Comparison of ENCODE assay signal across 8 mouse cellular contexts in the genomic region with DNA sequence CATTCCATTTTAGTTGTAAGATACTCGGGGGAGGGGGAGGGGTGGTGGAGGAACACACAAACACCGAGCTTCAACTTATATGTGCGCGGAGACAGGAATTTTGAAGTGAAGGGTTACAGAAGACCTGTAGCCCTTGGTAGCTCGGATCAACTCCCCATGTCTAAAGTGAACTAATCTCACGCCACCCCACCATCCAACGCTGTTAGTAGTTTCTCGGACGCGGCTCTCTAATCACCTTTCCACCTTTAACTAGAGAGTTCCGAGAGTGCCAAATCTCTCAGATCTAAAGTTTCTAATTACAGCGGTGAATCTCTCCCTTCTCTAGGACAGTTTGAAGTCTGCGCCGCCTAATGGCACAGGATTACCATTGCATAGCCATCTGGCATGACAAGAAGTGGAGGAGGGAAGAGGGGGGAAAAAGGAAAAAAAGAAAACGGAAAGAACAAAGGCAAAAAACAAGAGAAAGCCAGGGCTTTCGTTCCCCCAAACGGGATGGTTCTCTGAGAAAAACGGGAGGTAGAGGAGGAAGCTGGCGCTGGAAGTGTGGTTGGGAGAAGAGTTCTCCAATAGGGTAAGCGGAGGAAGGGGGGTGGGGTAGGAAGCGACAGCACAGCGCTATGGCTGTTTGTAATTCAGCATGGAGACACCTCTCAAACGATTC. TPM values are rescaled to one million over a fixed set of nuclear protein-coding genes. Genes with fewer than 3 reads are reported as not detected.
A peak's percentile ranks its signal among the peaks of the same experiment; 100 is the strongest.
DNase-seq lines count a peak whose midpoint lies in the region; ATAC-seq and TF ChIP-seq lines count a peak whose summit lies in the region.

No protein-coding gene starts in this region.

- no peak for TF ChIP-seq EP300 in lung, postnatal 0 days (IDR thresholded peaks at IDR 0.05)

- 19% methylated on average over 23 of the region's 23 CpGs for WGBS in forebrain, embryonic 16.5 days
- WGBS in hindbrain, embryonic 12.5 days: 20% methylated on average over 23 of the region's 23 CpGs
- WGBS in lung, postnatal 0 days: 11% methylated on average over 23 of the region's 23 CpGs

- no peaks in the 10 kb centered on the region for H3K36me3 ChIP-seq in forebrain, embryonic 16.5 days (ENCODE audit: control insufficient read depth, insufficient read depth)
- H3K36me3 ChIP-seq in hindbrain, embryonic 12.5 days: no peaks in the 10 kb centered on the region
- H3K36me3 ChIP-seq in lung, postnatal 0 days (ENCODE audit: insufficient read depth, low read length): no peaks in the 10 kb centered on the region

- TF ChIP-seq CTCF in lung, postnatal 0 days (IDR thresholded peaks at IDR 0.05): peak; percentile 68

- no peaks in the 10 kb centered on the region for H3K9me3 ChIP-seq in forebrain, embryonic 16.5 days (ENCODE audit: control insufficient read depth, low read length)
- no peaks in the 10 kb centered on the region for H3K9me3 ChIP-seq in hindbrain, embryonic 12.5 days (replicated peaks)
- no peaks in the 10 kb centered on the region for H3K9me3 ChIP-seq in lung, postnatal 0 days (ENCODE audit: low read length)

- no peaks in the 10 kb centered on the region; the same call in 1 of the 2 replicates for H3K27me3 ChIP-seq in forebrain, embryonic 16.5 days (replicated peaks; ENCODE audit: control insufficient read depth, insufficient read depth, low read length)
- no peaks in the 10 kb centered on the region for H3K27me3 ChIP-seq in hindbrain, embryonic 12.5 days
- H3K27me3 ChIP-seq in lung, postnatal 0 days (replicated peaks; ENCODE audit: insufficient read depth, low read length): no peaks in the 10 kb centered on the region

- peak overlapping the region; percentile 71; the same call in 1 of the 2 replicates for H3K27ac ChIP-seq in forebrain, embryonic 16.5 days (ENCODE audit: low read length)
- peak overlapping the region; percentile 12 for H3K27ac ChIP-seq in hindbrain, embryonic 12.5 days
- H3K27ac ChIP-seq in lung, postnatal 0 days (ENCODE audit: low read length): peak overlapping the region; percentile 68

- peak overlapping the region; percentile 51 for H3K4me2 ChIP-seq in forebrain, embryonic 16.5 days (ENCODE audit: low read length)
- H3K4me2 ChIP-seq in hindbrain, embryonic 12.5 days (replicated peaks): peak overlapping the region; percentile 47
- peak overlapping the region; percentile 54 for H3K4me2 ChIP-seq in lung, postnatal 0 days (replicated peaks; ENCODE audit: low read depth, low read length)

- H3K9ac ChIP-seq in forebrain, embryonic 16.5 days (replicated peaks; ENCODE audit: low read depth, low read length): peak overlapping the region; percentile 54
- no peak overlapping the region for H3K9ac ChIP-seq in hindbrain, embryonic 12.5 days
- H3K9ac ChIP-seq in lung, postnatal 0 days (replicated peaks; ENCODE audit: low read depth): peak overlapping the region; percentile 39

- no peaks in the 10 kb centered on the region for H3K4me1 ChIP-seq in forebrain, embryonic 16.5 days (replicated peaks; ENCODE audit: control insufficient read depth, insufficient read depth, low read length)
- no peaks in the 10 kb centered on the region for H3K4me1 ChIP-seq in hindbrain, embryonic 12.5 days
- H3K4me1 ChIP-seq in lung, postnatal 0 days (ENCODE audit: insufficient read depth, low read depth, low read length): no peaks in the 10 kb centered on the region

- DNase-seq in NIH3T3 (ENCODE audit: low read depth): peak; percentile 72
- peak; percentile 58 for DNase-seq in cerebellum, adult 18-20 months
- peak; percentile 37 to 44 for DNase-seq in layer of hippocampus, postnatal 10 days (ENCODE audit: low spot score in 2 of 2)
- peak; percentile 75 for DNase-seq in lung, postnatal 0 days (ENCODE audit: low spot score)
- peak; percentile 86 for DNase-seq in retina, postnatal 1 day
- peak; percentile 67 for DNase-seq in yolk sac, embryonic 10.5 days (ENCODE audit: low spot score)

- ATAC-seq in forebrain, embryonic 16.5 days: peak; percentile 89
- ATAC-seq in hindbrain, embryonic 12.5 days (ENCODE audit: low FRiP score): peak; percentile 78
- peak; percentile 76 for ATAC-seq in lung, postnatal 0 days

- H3K4me3 ChIP-seq in forebrain, embryonic 16.5 days (replicated peaks; ENCODE audit: low read length): peak overlapping the region; percentile 48
- peak overlapping the region; percentile 40 for H3K4me3 ChIP-seq in hindbrain, embryonic 12.5 days
- H3K4me3 ChIP-seq in lung, postnatal 0 days (ENCODE audit: low read depth, low read length): peak overlapping the region; percentile 52

RNA-seq across cellular contexts. Expression of a gene that starts 0.7 kb away (rescaled TPM):
- 18.5 and 20.2 TPM in 2 replicates for polyA plus RNA-seq in forebrain, embryonic 16.5 days (2015; fragmentation: Nextera tagmentation; extraction: Ambion mirVana)
- 21.3 and 21.9 TPM in 2 replicates for polyA plus RNA-seq in hindbrain, embryonic 12.5 days (2016; fragmentation: Nextera tagmentation; extraction: Ambion mirVana)
- total RNA-seq in layer of hippocampus, postnatal 10 days (2021): 10 to 100 TPM; 10.4 to 12.4 TPM
- 16.9 and 17.6 TPM in 2 replicates for polyA plus RNA-seq in lung, postnatal 0 days (2015; fragmentation: Nextera tagmentation; extraction: Ambion mirVana)

Comparison
In these comparisons a context has a peak if more than half of its experiments do, and no peak if none do; other contexts are left out.
1. Peak in every context shown above with its lines: DNase-seq, ATAC-seq, H3K4me3 ChIP-seq and H3K27ac ChIP-seq.
2. H3K27ac ChIP-seq: peak in every context shown above with its lines; median percentile 71 in forebrain, embryonic 16.5 days; 68 in lung, postnatal 0 days; 12 in hindbrain, embryonic 12.5 days.